Mouse (Mus musculus) brain, adult 2 months (tissue): ENCODE data around the gene Tctn1.

Source experiments
- DNase-seq: peaks from one replicate; pipeline ENCODE4 v3.0.0; 2011; ENCODE audit warnings: low read depth, low spot score

Gene Tctn1

GRCm38 (mm10) chr5:122285767-122286150 is 21.5 kb upstream of the Tctn1 start:
- DNase-seq: no peak

DNA sequence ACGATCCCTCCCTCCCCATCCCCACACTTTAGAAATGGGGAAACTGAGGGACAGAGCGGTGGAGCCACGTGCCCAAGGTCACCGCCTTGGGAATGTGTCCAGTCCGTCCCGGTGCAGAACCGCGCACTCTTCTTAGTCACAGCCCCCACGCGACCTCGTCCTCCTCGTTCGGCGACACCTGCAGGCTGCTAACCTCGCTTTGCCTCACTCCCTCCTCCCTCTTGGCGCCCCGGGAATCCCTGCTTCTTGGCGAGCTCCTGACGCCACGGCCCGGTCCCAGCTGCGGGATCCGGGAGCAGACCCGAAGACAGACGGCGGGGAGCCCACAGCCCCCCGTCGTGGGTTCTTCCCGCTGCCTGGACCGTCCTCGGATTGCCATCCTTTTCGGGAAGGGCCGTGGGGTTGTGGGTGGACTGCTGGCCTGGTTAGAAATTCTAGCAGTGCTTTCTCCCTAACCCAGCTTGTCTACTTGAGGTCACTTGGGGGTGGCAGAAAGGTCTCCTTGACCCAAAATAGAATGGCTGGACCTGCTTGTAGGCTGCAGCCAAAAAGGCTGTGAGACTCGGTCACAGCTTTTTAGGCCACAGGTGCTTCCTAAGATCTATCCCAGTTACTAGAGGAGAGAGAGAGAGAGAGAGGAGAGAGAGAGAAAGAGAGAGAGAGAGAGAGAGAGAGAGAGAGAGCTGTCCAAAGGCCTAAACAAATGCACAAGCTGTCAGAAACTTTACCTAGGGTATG is 20.9 kb upstream of the Tctn1 start:
- peak; percentile 79 for DNase-seq

GRCm38 (mm10) chr5:122284183-122285028 is 20.1 kb upstream of the Tctn1 start, which contains the start of gene Pptc7:
TSS of gene Pptc7 (plus strand) at chr5:122284365.
- peak; percentile 97 for DNase-seq

DNA sequence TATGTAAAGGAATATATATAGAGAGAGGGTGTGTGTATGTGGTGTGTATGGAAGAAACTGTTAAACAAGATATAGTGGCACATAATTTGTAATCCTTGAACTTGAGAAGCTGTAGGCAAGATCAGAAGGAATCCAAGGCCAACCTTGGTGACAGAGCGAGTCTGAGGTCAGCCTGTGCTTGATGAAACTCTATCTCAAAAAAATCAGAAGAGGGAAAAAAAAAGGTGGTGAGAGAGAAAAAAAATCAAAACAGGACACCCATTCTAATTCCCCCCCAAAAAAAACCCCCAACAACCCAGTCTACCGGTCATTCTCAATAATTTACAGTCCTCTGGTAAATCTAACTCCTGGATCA is 19.5 kb upstream of the Tctn1 start:
- DNase-seq: no peak

DNA sequence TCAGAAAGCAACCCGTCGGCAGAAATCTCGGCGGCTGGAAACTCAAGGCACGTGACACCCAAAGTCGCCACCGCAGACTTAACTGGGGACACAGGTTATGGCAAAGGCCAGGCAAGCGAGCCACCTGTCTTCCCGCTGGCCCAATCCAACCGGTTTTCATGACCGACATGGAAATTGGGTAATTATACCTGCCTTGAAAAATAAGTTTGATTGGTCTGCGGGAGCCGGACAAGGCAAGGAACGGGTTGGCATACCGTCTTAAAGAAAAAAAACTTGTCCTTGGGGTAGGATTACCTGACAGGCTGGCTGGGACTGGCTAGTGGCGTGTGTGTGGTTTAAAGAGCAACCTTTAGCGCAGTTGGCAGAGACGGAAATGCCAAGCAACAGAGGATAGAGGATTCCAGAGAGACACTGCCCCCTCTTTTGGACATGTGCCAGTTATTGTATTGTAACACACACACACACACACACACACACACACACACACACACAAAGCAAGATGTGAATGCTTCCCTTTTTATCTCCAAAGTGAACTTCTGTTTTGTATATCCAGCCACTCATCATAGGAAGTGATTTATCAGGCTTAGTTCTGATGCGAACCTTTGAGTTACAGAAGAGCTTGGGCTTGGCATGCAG is 16.7 kb upstream of the Tctn1 start:
- DNase-seq: peak; percentile 63

DNA sequence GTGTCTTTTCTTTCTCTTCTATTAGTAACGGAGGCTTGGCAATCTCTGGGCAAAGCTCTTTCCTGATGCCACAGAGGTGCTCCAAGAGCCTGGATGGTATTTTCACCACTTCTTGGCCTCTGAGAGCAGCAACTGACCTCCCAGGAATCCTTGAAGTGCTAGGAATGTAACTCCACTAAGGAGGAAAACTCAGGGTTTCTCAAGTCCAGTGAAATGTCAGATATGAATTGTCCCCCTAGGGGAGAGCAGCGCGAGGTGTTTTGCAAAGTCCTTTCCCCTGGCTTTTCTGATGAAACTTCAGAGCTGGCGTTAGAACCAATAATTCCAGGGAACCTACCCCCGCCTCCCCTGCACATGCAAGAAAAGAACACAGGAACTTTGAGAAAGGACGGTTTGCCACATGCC is 16.2 kb upstream of the Tctn1 start:
- no peak for DNase-seq

DNA sequence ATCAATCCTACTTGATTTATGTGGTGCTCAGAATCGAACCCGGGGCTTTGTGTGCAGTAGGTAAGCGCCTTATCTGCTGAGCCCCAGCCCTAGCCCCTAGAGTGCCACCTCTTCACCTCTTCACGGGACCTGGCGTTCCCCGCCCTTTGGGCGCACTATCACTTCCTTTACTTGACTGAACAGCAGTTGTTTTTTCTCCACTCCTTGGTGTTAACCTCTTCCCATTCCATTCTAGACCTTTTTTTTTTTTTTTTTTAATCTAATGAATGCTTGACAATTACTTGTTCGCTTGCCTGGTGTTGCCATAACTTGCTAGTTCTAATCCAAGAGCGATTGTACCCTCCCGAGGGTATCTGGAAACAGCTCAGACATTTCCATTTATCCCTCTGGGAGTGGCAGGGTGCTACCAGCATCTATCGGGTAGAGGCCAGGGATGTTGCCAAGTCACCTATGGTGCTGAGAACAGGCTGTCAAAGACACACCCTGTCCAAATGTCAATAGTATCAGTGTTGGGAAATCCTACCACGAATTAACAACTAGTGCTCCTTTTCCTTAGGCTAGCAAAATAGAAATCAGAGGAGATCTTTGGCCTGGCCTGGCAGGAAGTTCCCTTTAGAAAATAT is 15.7 kb upstream of the Tctn1 start:
- DNase-seq: no peak

- peak; percentile 92 for DNase-seq
These were observed 14.7 kb upstream of the Tctn1 start for GRCm38 (mm10) chr5:122278946-122279345.

- no peak for DNase-seq
These were observed 10.5 kb upstream of the Tctn1 start for GRCm38 (mm10) chr5:122274785-122275184.

GRCm38 (mm10) chr5:122272821-122273220 is 8.6 kb upstream of the Tctn1 start:
- DNase-seq: no peak

DNA sequence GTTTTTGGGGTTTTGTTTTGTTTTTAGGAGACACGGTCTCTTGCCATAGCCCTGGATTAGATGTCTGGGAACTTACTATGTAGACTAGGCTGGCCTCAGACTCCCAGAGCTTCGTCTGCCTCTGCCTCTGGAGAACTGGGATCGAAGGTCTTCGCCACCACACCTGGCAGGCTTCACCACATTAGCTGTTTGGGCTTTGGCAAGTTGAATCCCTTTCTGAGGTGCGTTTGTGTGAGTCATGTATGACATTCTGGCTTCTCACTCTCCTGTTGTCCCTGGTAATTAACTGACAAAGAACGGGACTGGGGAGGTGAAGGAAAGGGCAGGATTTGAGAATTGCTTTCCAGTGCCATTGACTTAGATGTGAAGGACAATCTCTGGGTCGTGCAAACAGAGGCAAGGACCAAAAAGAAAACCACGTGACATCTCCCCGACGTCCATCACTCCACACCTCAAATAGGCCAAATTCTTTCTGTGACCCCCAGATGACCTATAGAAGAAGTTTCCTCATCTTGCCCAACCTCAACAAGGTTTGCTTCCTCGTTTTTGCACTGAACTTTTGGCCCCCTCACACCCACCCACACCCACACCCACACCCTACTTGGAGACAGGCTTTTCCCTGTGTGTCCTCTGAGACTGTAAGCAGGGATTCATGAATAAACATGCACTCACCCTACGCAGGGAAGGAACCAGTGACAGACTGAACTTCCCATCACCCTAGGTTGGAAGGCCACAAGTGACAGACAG is 4.8 kb upstream of the Tctn1 start:
- DNase-seq: no peak

DNA sequence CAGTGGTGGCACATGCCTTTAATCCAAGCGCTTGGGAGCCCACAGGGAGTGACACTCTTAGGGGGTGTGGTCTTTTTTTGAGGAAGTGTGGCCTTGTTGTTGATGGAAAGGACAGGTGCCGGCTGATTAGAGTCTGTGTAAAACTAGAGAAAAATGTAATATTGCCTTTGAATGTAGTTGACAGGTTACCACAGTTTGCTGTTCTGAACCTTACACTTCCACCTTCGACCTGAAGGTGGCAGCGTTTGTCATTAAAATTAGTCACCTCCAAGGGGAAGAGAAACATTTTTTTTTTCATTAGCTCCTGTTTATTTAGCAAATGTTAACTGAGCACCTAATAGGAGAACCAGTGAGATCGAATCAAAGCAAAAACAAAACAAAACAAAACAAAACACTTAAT is 3.6 kb upstream of the Tctn1 start:
- DNase-seq: peak; percentile 80

DNA sequence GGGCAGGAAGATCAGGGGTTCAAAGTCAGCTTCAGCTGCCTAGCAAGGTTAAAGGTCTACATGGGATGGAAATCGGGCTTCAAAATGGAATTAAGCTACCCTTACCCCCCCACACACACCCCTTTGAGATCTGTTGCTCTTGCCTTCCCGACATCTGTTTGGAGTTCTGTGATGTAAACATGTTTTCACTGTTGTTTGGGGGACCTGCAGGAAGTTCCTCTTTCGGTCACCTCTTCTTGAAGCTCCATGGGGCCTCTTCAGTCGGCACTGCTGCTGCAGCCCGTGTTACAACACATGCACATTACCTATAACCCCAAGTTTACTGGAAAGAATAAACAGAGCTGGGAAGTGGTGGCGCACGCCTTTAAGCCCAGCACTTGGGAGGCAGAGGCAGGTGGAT is 2.9 kb upstream of the Tctn1 start:
- DNase-seq: no peak

- DNase-seq: no peak
These were observed 1.7 kb upstream of the Tctn1 start for GRCm38 (mm10) chr5:122265942-122266341.

GRCm38 (mm10) chr5:122265187-122265586 is 927 bp upstream of the Tctn1 start:
- no peak for DNase-seq

DNA sequence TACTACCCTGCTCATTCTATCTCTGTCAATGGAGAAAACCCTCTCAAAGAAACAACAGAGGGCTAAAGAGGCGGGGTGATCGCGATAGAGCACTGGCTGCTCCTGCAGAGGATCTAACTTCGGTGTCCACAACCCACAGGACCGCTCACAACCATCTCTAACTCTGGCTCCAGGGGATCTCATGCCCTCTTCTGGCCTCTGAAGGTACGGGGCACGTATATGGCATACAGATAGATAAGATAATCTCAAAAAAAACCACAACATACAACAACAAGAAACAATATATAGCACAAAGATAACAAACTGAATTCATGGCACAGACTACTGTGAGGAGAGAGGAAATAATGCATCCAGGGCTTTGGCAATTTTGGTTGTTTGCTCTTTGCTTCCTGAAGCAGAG is 2.2 kb downstream of the Tctn1 start:
- DNase-seq: no peak

DNA sequence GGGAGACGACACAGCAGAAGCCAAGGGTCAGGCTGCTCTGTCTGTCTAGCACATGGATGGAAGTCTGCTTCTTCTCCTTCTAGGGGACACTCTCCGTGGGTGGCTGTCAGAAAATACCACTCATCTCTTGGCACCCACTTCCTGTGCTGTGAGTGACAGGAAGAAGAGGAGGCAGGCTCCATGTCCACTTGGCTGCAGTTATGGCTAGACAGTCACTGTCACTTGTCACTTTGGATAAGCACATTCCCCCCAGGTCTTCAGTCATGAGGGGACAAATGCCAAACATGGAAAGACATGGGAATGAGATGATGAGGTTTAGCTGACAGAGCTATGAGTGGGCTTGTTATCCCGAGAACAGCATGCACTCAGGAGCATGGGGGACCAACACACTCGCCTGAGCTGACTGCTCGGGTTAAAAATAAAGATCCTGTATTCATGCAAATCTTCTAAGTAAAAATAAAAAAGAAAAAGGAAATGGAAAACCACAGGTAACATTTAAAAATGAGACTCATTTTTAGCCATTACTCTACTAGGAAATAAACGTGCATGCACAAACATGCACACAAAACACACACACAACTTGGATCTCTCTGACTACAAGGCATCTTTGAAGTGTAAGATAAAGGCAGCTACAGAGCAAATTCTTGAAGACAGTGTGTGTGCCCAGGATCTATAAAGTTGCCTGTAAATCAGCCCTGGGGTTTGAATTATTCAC is 6.1 kb downstream of the Tctn1 start:
- no peak for DNase-seq

GRCm38 (mm10) chr5:122251895-122252606 is 12.2 kb downstream of the Tctn1 start:
- peak; percentile 85 for DNase-seq

DNA sequence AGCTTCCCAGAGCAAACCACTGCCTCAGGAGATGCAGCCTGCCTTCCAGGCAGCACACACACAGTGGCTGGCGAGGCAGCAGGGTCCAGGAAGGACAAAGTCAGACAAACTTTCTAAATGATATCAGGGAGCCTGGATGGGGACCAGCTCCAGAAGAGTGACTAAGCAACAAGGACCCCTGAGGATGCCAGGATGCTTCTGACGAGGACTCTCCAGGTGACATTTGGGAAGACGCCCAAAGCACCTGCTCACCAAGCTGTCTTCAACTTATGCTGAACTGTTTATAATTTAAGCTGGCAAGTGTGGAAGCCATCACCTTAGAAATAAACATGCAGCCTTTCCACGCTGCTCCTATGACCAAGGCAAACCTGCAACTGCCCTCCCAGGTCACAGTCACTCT is 15.0 kb downstream of the Tctn1 start:
- DNase-seq: peak; percentile 76

DNA sequence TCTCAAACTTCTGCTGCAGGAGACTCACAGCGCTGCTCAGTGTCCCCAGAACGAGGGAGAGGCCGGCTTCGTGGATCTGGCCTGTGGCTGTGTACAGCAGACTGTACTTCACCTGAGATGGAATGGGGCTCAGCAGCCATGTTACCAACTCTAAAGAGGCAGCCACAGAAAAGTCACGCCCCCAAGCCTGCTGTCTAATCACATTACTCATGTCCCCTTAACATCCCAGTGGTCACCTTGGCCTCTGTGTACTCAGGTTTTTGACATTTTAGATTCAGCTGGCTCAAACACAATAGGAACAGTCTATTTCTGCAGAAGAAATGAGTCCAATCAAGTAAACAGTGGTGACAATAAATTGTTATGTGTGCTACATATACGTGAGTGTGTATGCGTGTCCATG is 16.3 kb downstream of the Tctn1 start:
- DNase-seq: no peak
